Comparison of ENCODE assay signal across 13 mouse cellular contexts in genomic region chr19:46928136-46928535, GRCm38 (mm10).
"Had no signal": no experiment of that assay in that cellular context is flagged by ENCODE, and none has a peak within 500 bp of the region (broad histone marks: within the 10 kb centered on the region; RNA-seq: fewer than 3 reads in every experiment).

No protein-coding gene starts in this region.

- H3K9me3 ChIP-seq: limb, embryonic 10.5 days; midbrain, embryonic 13.5 days; neural tube, embryonic 15.5 days had no signal

- H3K27ac ChIP-seq: limb, embryonic 10.5 days; liver, embryonic 14.5 days; midbrain, embryonic 13.5 days; neural tube, embryonic 15.5 days had no signal

- DNase-seq: kidney, adult 8-10 months; kidney, postnatal 25 days; layer of hippocampus, adult 9-11 months; lung, adult 2 months; lung, postnatal 14 days; right cerebral cortex, postnatal 4 days; spleen, adult 18-20 months; thymus, adult 18-20 months; thymus, postnatal 14 days had no signal

- H3K9ac ChIP-seq: liver, embryonic 14.5 days; midbrain, embryonic 13.5 days; neural tube, embryonic 15.5 days had no signal

- H3K4me1 ChIP-seq: limb, embryonic 10.5 days had no signal

- H3K4me3 ChIP-seq: limb, embryonic 10.5 days; midbrain, embryonic 13.5 days; neural tube, embryonic 15.5 days had no signal

- H3K27me3 ChIP-seq: midbrain, embryonic 13.5 days; neural tube, embryonic 15.5 days had no signal

- H3K36me3 ChIP-seq: limb, embryonic 10.5 days; midbrain, embryonic 13.5 days; neural tube, embryonic 15.5 days had no signal

- H3K4me2 ChIP-seq: midbrain, embryonic 13.5 days; neural tube, embryonic 15.5 days had no signal

- ATAC-seq: midbrain, embryonic 13.5 days had no signal
